Mouse (Mus musculus) right cerebral cortex, postnatal 25 days (tissue): ENCODE measurements at regions not wholly inside any gene's neighbourhood (a gene's known extent, or its start where the extent isn't known, plus 50 kb on each side); places are given as distances from the start of the nearest gene placed in this dataset.

Experiments used
- DNase-seq: peaks from one replicate; pipeline ENCODE4 v3.0.0; 2022

DNA sequence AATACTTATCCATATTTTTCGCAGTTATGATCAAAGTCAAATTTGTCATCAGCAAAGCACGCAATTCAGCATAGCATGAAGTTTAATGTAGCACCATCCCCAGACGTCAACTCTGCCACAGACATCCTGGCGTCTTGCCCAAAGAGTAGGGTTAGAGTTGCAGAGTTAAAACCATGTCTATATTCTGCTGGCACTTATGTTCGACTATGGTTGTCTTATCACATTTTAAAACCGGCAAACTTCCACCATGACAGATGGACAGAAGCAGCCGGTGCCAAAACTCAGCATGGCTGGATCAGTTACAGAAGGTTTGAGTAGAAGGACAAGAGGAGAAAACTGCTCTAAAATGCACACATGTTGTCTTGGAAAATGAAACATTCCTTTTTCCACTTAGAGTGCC is 1383.6 kb upstream of the Slc39a10 start:
- peak; percentile 4 for DNase-seq

DNA sequence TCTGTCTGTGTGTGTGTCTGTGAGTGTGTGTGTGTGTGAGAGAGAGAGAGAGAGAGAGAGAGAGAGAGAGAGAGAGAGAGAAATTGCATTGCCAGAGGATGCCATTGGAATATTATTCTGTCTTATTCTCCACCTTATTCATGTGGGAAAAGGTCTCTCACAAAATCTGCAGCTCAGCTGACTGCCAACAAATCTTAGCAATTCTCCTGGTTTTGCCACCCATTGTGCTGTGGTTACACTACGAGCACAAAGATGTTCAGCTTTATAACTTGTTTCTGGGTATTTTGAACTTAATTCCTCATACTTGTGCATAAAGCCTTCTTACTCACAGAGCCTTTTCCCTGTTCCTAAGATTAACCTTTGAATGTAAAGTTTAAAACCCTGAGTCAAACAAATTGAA is 1383.0 kb upstream of the Slc39a10 start:
- no peak for DNase-seq
